Mouse (Mus musculus) right cerebral cortex, postnatal 25 days (tissue): ENCODE results near the gene Gm44511.
"Not testable (repeated sequence)": the region's sequence is repeated elsewhere in the genome, so short reads cannot be mapped to it uniquely, and the experiment has no call there.

Experiments used
- DNase-seq: peaks from one replicate; pipeline ENCODE4 v3.0.0; 2022

Gene Gm44511

DNA sequence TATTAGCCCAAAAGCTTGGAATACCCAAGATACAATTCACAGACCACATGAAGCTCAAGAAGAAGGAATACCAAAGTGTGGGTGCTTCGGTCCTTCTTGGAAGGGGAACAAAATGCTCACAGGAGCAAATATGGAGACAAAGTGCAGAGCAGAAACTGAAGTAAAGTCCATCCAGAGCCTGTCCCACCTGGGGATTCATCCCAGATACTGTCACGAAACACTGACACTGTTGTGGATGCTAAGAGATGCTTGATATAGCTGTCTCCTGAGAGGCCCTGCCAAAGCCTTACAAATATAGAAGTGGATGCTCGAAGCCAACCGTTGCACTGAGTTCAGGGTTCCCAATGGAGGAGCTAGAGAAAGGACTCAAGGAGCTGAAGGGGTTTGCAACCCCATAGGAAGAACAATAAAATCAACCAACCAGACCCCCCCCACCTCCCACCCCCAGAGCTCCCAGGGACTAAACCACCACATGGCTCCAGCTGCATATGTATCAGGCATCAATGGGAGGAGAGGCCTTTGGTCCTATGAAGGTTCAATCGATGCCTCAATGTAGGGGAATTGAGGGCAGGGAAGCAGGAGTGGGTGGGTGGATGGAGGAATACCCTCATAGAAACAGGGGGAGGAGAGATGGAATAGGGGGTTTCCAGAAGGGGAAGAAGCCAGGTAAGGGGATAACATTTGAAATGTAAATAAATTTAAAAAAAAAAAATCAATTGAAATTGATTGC, 66.7 kb downstream of the Gm44511 start:
- no peak for DNase-seq

DNA sequence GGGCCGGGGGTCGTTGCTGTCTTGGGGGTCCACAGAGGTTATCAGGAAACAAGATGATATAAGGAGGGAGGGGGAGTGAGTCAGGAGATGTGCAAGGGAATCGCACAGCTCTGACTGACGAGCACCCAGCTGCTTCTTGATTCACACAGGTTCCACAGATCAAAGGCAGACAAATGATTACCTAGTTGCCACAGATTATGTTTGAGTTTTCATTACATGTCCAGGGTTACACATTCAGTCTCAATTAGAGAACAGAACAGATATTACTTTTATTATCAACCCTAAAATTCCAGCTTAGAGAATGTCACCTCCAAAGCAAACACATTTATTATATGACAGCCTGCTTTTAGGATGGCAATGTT, 70.7 kb downstream of the Gm44511 start:
- not testable (repeated sequence) for DNase-seq

DNA sequence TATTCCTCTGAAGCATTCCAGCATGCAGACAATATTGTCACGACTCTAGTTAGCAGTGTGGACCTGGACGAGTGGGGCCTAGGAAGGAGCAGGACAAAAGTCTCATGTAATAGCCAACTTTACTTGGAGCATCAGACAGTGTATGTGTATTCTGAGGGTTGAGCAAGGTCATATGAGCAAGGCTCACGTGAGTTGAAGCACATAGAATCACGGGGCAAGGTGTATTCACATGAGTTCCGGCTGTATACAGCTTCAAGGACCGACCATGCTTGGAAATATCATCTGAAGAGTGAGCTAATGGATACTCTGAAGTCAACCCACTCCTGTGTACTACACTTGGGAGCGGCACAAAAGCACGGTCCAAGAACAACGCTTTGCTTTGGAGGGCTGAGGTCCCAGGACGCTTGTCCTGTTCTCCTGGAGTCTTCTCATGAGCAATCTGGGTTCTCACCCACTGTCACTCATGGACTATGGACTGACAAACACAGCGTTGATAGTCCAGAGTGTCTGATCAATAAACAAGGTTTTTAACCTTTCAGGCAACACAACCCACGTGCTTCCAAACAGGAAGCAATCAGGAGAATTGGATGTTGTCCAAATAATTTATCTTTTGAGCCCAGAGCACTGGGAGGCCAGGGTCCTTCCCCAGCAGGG, 71.2 kb downstream of the Gm44511 start:
- DNase-seq = not testable (repeated sequence)

DNA sequence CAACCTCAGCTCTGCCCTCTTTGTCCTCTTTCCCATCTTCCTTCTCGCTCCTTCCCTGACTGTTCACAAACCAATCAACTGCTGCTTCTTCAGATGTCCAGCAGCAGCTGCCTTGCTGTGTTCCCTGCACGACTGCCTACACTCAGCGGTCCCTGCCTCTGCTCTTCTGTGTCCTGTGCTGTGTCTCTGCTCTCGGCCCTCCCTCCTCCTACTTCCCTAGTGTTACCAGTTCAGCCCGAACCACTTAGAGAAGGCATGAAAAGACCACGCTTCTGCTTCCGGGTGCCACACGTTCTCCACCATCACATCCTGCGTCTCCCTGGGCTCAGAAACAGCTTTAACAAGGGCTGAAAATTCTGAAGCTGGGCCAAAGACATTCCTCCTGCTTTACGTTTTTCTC, 71.8 kb downstream of the Gm44511 start:
- peak; percentile 8 for DNase-seq

DNA sequence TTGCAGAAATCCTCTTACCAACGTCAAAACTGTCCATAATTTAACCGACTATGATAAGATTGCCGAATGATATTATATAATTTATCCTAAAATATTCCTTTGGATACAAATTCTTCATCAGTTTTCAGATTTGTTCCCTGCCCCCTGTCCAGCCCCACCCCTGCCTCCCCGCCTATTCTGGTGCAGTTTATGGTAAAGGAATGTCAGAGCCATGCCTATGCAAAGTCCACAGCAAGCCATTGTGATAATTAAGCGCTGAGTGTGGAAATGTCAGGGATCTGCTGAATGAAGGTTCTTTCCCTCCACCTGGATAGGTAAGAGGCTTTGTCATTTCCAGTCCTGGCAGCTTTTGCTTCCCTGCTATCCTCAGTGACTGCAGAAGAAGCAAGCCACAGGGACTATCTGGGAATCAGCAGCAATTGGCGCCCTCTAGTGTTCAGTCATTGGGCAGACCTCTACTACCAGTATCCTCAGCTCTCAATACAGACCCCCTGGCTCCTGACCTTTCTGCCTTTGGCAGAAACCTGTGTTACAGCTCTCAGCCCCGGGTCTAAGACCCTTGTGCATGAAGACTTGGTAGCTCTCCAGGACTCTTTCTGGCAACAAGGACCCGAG, 72.4 kb downstream of the Gm44511 start:
- DNase-seq = peak; percentile 79

DNA sequence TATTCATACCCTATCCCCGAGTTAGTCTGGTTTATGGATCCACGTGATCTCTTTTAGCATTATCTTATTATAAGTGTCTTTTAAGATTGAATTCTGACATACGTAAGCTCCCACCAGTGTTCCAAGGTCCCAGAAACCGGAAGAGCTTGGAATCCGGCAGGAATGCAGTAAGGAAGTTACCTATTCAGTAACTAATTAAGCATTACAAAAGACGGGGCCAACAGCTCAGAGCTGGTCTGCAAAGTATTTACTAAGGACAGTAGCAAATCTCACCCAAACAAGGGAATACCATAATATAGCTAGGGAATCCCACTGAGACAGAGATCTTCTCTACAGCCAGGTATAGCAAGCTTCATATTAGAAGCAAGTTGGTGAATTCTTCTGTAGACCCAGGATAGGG, 79.1 kb downstream of the Gm44511 start:
- DNase-seq = not testable (repeated sequence)

DNA sequence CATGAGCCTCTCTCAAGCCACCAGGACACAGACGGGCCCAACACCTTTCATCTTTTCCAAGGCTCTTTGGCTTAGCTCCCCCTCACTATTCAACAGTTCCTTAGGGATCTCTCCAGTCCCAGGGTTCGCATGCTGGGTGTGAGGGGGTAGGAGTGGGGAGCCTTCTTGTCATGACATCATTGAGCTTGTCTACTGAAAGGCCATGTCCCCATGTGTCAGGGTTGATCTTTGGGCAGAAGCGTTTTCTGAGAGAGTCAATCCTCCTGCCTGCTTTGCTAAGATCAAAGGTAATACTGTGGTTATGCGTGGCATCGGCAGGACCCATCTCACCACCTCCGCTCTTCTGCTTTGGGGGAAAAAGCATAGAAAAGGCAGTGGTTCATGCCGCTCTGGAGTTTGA, 88.7 kb downstream of the Gm44511 start:
- DNase-seq = no peak

DNA sequence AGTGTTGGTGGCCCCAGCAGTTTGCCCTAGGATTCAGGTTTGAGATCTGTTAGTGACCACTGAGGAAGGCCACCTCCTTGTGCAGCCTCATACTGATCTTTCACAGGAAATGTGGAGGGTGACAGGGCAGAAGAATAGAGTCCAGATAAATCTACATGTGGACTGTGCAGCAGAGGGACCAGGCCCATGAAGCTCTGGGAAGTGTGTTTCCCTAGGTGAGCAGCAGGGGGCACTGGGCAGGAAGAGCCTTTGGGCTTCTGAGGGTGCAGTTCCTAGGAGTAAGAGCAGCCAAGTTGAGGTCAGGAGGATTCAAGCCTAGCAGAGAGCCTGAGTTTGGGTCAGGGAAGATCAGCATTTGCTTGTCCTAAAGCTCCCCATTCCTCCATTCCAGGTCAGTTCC, 90.0 kb downstream of the Gm44511 start:
- DNase-seq = no peak

DNA sequence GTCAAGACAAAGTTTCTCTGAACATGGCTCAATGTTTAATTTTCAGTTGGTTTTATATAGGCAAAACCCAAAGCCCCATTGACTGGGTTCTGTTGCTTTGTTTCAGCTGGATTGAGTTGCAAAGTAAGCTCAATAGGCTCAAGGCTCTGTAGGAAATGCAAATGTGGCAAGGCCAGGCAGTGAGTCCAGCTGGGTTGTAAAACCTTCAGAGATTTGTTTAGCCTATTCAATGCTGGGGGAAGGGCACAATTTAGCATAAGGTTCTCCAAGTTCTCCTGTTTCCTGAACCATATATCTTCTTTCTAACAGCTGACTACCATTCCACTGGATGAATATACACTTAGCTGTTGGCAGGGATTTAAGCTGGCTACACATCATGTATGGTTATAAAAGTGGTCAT, 91.2 kb downstream of the Gm44511 start:
- no peak for DNase-seq

DNA sequence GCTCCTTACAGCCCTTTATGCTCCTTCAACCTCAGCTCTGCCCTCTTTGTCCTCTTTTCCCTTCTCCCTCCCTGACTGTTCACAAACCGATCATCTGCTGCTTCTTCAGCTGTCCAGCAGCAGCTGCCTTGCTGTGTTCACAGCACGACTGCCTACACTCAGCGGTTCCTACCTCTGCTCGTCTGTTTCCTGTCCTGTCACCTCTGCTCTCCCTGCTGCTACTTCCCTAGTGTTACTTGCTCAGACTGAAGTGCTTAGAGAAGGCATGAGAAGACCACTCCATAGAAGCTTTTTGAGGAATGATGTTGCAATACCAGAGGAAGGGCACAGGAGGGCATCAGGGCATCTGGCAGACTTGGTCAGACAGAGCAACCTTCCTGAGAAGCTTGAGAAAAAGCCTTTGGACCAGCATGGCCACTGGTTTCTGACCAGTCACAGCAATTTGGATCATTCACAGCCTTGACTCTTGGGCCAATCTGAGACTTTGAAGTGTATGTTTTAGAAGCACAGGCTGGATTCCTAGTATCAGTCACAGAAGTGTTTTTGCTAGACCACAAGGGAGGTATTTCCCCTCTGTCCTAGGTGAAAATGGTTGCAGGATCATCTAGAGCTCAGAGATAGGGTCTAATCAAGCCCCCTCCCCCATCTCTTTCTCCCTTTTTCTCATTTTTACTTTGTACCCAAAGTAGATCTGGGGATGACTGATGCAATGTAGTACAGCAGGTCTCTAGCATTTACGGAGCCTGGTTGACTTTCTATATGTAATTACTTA, 92.0 kb downstream of the Gm44511 start:
- DNase-seq = no peak

DNA sequence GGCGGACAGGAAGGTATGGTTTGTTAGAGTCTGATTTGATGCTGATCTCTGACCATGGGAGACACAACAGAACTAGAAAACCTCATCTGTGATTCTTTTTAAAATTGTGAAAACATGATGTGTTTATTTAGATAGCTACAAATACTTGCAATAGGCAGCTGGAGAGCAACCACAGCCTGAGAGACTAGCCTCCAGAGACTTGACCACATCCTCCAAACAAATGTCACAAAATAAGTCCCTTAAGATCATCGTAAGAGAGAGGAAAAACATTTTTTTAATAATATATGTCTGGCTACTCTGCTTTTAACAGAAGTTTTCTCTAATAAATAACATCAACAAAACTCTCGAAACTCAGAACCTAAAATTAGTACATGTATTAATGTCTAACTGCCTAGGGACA, 94.1 kb downstream of the Gm44511 start:
- DNase-seq = no peak
